Mouse (Mus musculus): ENCODE data around the gene Ing4.
"Not testable (repeated sequence)": the region's sequence is repeated elsewhere in the genome, so short reads cannot be mapped to it uniquely, and the experiment has no call there.

The Ing4 gene

GRCm38 (mm10) chr6:125040221-125040620, 661 bp downstream of the Ing4 start:
- DNase-seq (ENCODE audit: extremely low spot score, low read depth, low spot score), result no peak

- DNase-seq (ENCODE audit: extremely low spot score, low read depth, low spot score), result no peak
These were observed 1.5 kb downstream of the Ing4 start for GRCm38 (mm10) chr6:125041047-125041446.

- no peak for DNase-seq (ENCODE audit: extremely low spot score, low read depth, low spot score)
These were observed 2.5 kb downstream of the Ing4 start for GRCm38 (mm10) chr6:125042081-125042480.

- DNase-seq (ENCODE audit: extremely low spot score, low read depth, low spot score), result peak; percentile 44
These were observed 7.1 kb downstream of the Ing4 start for GRCm38 (mm10) chr6:125046691-125047090.

- DNase-seq (ENCODE audit: extremely low spot score, low read depth, low spot score), result no peak
These were observed 10.1 kb downstream of the Ing4 start, which contains the start of gene Acrbp for GRCm38 (mm10) chr6:125049678-125050077. Acrbp (plus strand) TSS chr6:125049689.

GRCm38 (mm10) chr6:125051237-125051636, 11.7 kb downstream of the Ing4 start:
- no peak for DNase-seq (ENCODE audit: extremely low spot score, low read depth, low spot score)

GRCm38 (mm10) chr6:125061493-125061892, 21.9 kb downstream of the Ing4 start:
- no peak for DNase-seq (ENCODE audit: extremely low spot score, low read depth, low spot score)

- DNase-seq (ENCODE audit: extremely low spot score, low read depth, low spot score), result no peak
These were observed 23.0 kb downstream of the Ing4 start for GRCm38 (mm10) chr6:125062511-125062910.

- no peak for DNase-seq (ENCODE audit: extremely low spot score, low read depth, low spot score)
These were observed 24.3 kb downstream of the Ing4 start for GRCm38 (mm10) chr6:125063906-125064305.

GRCm38 (mm10) chr6:125065223-125065622, 25.7 kb downstream of the Ing4 start:
- DNase-seq (ENCODE audit: extremely low spot score, low read depth, low spot score), result not testable (repeated sequence)

- no peak for DNase-seq (ENCODE audit: extremely low spot score, low read depth, low spot score)
These were observed 28.0 kb downstream of the Ing4 start, which contains the start of gene Lpar5 for GRCm38 (mm10) chr6:125067571-125067995. Lpar5 (plus strand) TSS chr6:125067920.

- DNase-seq (ENCODE audit: extremely low spot score, low read depth, low spot score), result no peak
These were observed 31.8 kb downstream of the Ing4 start for GRCm38 (mm10) chr6:125071170-125071895.

- DNase-seq (ENCODE audit: extremely low spot score, low read depth, low spot score), result no peak
These were observed 32.3 kb downstream of the Ing4 start for GRCm38 (mm10) chr6:125071896-125072279.

GRCm38 (mm10) chr6:125073825-125074224, 34.3 kb downstream of the Ing4 start:
- DNase-seq (ENCODE audit: extremely low spot score, low read depth, low spot score), result no peak

- DNase-seq (ENCODE audit: extremely low spot score, low read depth, low spot score), result no peak
These were observed 41.8 kb downstream of the Ing4 start for GRCm38 (mm10) chr6:125081394-125081793.

GRCm38 (mm10) chr6:125081797-125082560, 42.4 kb downstream of the Ing4 start:
- DNase-seq (ENCODE audit: extremely low spot score, low read depth, low spot score), result peak; percentile 91

GRCm38 (mm10) chr6:125082801-125083386, 43.3 kb downstream of the Ing4 start:
- no peak for DNase-seq (ENCODE audit: extremely low spot score, low read depth, low spot score)

GRCm38 (mm10) chr6:125084424-125084823, 44.9 kb downstream of the Ing4 start:
- no peak for DNase-seq (ENCODE audit: extremely low spot score, low read depth, low spot score)

- DNase-seq (ENCODE audit: extremely low spot score, low read depth, low spot score), result no peak
These were observed 48.4 kb downstream of the Ing4 start for GRCm38 (mm10) chr6:125087937-125088336.

GRCm38 (mm10) chr6:125088561-125089321, 49.2 kb downstream of the Ing4 start:
- DNase-seq (ENCODE audit: extremely low spot score, low read depth, low spot score), result no peak
